Mouse (Mus musculus): ENCODE measurements around the gene Olfr599.
"Not testable (repeated sequence)": the region's sequence is repeated elsewhere in the genome, so short reads cannot be mapped to it uniquely, and the experiment has no call there.

The Olfr599 gene

DNA sequence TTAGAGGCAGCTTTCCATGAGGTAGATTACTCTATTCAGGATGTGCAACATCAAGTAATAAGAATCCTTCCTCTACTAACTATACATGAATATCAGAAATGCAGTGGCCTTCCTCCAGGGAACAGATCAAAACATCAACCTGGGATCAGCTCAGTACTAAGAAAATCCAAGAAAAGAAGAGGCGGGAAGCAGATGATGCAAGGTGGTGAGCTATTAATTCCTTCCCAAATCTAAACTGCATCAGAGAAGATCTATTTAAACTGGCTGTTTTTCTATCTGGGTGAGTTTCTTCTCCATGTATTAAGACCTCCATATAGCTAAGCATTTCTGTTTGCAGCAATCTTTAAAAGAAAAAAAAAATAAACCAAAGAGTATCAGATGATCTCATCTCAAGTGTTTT lies at the start of gene Olfr599:
Gene Olfr599 (plus strand): TSS at position 301 of the 400 bp plus-strand sequence.
- DNase-seq (ENCODE audit: low spot score in 2 of 2), result no peak

DNA sequence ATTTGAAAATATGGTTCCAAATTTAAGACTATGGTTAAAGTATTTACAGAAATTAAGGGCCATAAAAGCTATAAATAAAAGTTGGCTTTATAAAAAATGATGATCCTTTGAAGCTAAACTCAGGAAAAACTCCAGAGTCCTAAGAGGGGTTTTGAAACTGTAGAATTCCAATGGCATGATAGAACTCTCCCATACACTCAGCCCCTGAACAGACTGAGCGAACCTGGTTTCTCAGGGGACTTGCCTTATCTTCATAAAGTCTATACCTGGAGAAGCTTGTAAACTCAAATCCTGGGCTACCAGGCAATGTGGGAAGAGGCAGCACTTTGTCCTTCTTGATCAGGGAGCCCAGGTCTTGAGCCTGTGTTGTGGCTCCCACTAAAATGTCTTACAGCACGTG lies 30.4 kb upstream of the Olfr599 start, which contains the start of gene Olfr596:
Gene Olfr596 (plus strand): TSS at position 301 of the 400 bp plus-strand sequence.
- not testable (repeated sequence) for DNase-seq (ENCODE audit: low spot score in 2 of 2)

DNA sequence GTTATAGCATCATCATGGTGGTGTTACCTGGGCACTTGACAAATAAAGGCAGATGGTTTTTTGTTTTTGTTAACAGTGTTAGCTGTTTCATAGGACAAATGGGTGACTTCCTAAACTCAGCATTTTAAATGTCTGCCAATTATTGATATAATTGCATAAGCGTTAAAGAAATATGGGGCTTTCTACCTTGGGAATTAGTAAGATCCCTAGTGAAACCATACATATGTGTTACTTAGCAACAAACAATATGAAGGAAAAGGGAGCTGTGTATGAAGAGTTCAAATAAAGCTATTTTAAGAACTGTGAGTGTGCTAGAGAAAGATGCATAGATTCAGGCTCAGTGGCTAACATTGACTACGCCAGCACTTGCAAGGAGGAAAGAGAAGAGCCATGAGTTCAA lies 19.7 kb upstream of the Olfr599 start, which contains the start of gene Olfr597:
Gene Olfr597 (plus strand): TSS at position 301 of the 400 bp plus-strand sequence.
- DNase-seq (ENCODE audit: low spot score in 2 of 2), result not testable (repeated sequence)

DNA sequence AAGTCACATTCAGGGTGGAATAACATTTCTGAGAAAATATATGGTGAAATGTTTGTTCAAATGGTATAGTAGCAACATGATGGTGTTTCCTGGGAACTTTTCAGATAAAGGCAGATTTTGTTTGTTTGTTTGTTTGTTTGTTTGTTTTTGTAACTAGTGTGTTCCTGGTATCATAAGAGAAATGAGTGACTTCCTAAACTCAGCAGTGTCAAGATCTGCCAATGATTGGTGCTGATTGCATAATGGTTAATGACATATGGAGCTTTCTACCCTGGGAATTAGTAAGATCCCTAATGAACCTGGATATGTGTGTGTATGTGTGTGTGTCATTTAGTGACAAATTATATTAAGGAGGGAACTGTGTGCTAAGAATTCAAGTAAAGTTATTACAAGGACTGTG lies 12.4 kb upstream of the Olfr599 start, which contains the start of gene Olfr598:
Gene Olfr598 (plus strand): TSS at position 301 of the 400 bp plus-strand sequence.
- no peak for DNase-seq (ENCODE audit: low spot score in 2 of 2)

DNA sequence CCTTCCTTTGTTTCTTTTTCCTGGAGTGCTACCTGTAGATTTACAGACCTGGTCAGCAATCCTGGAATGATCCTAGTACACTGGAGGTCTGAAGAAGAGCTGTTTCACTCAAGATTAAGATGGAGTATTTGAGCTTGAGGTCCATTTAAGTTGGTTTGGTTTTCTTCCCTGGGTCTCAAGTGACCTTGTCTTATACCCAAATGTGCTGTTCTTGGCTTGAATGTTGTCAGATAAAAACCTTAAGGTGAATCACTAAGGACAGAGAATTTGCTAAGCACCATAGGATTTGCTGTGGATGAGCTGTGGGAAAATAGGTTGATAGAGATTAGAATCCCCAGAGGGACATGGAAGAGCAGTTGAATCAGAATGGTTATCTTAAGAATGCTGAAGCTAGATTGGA lies 13.9 kb downstream of the Olfr599 start, which contains the start of gene Olfr600:
Gene Olfr600 (minus strand): TSS at position 101 of the 400 bp plus-strand sequence.
- no peak for DNase-seq (ENCODE audit: low spot score in 2 of 2)

DNA sequence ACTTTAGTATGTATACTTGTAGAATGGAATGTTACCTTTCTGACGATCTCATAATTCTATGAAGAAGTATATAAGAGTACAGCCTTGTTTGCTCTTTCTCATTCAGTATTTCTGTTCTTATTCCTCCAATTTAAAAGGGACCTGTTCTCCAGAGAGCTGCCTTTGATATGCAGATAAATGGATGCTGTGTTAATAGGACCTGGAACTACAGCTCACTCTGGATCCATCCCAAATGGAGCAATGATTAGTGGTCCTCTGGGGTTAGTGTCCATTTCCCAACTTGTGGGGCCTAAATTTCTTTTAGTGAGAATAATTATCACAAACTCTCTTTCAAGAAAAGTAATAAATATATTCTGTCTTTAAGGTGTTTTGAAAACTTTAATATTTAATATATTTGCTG lies 26.8 kb downstream of the Olfr599 start, which contains the start of gene Olfr601:
Gene Olfr601 (minus strand): TSS at position 101 of the 400 bp plus-strand sequence.
- DNase-seq (ENCODE audit: low spot score in 2 of 2), result no peak

DNA sequence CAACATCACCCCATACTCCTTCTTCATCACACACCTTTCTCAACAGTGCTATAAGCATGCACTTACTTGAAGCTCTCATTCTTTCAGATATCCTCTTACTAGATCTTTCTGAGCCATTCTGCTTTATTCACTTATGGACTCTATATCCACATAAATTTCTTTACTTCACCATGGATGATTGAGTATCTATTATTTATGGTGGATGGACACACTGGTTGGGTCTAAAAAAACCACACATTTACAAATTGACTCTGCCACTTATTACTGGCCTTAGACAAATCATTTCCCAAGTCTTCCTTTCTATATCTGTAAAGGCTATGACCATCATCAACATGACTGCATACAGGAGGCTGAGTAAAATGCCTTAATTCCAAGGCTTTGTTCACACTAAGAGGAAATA lies 50.4 kb downstream of the Olfr599 start, which contains the start of gene Olfr603:
Gene Olfr603 (minus strand): TSS at position 101 of the 400 bp plus-strand sequence.
- DNase-seq (ENCODE audit: low spot score in 2 of 2), result no peak
